Mouse (Mus musculus): ENCODE measurements around the gene Hoxb1. TPM values are rescaled to one million over a fixed set of nuclear protein-coding genes. Genes with fewer than 3 reads are reported as not detected.

The Hoxb1 gene
- polyA plus RNA-seq, 1 experiment from 2014 or later, result 0.78 TPM

DNA sequence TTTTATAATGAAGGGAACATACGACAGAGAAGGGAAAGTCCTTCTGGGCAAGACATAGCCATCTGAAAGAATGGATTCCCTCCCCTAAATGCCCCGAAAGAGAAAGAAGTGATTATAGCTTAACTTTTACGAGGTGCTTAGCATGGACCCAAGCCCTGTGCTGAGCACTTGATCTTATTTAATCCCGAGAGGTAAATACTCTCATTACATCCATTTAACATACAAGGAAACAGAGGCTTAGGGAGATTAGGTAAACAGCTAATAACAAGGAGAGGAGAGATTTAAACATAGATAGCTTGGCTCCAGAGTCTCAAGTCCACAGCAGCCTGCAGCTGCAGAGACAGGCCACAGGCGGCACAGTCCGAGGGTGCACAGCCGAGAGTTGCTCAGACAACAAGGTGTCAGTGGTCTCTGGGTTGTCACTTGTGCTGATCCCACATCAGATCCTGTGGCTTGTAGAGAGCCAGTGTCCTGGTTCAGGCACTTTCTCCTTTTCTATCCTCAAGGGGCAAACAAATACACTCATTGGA lies 32.3 kb downstream of the Hoxb1 start:
- peaks cover 20% of the 10 kb centered on the region for H3K4me1 ChIP-seq
- H3K27ac ChIP-seq, result no peak overlapping the region
- H3K4me3 ChIP-seq, result no peak overlapping the region
- H3K9me3 ChIP-seq (replicated peaks), result no peaks in the 10 kb centered on the region
- 16% methylated on average over 7 of the region's 7 CpGs for WGBS
- no peaks in the 10 kb centered on the region for H3K36me3 ChIP-seq
- peaks cover 91% of the 10 kb centered on the region for H3K27me3 ChIP-seq (ENCODE audit: low read depth, poor library complexity, severe bottlenecking)
- DNase-seq (ENCODE audit: low spot score), result no peak

GRCm38 (mm10) chr11:96399923-96400322 lies 34.4 kb downstream of the Hoxb1 start:
- Histone ChIP-seq H3K36me3 (no peaks in the 10 kb centered on the region), H3K4me3 (no peak overlapping the region), H3K4me1 (peaks cover 34% of the 10 kb centered on the region), H3K9me3 (replicated peaks) (no peaks in the 10 kb centered on the region), H3K27ac (no peak overlapping the region), H3K27me3 (ENCODE audit: low read depth, poor library complexity, severe bottlenecking) (peaks cover 97% of the 10 kb centered on the region)
- DNase-seq (ENCODE audit: low spot score), result no peak
- WGBS, result 7% methylated on average over 8 of the region's 8 CpGs

DNA sequence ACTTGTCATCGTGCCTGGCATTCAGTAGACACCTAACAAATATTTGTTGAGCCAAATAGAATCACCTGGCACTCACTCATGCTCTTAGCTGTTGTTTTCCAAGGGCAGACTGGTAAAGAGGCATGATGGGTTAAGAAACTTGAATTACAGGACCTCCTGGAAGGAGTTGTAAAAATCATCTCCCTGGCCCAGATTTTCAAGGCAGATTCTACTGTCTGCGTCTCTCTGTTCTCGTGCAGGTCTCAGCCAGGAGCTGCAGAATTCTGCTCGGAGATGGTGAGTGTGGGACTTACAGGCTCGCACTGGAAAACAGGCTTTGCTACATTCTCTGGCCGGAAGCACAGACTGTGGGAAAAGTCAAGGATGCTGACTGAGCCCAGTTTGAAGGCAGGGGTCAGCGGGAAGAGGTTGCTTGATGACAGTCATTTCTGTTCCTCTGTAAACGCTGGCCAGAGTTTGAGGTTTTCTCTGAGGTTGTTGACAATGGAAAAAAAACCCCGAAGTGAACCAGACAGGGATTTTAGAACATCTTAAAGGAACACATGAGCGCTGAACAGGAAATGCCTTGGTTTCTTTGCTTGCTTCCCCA lies 38.6 kb downstream of the Hoxb1 start:
- H3K27ac ChIP-seq, result no peak overlapping the region
- 35% methylated on average over 10 of the region's 10 CpGs for WGBS
- no peak for DNase-seq (ENCODE audit: low spot score)
- peaks cover 98% of the 10 kb centered on the region for H3K27me3 ChIP-seq (ENCODE audit: low read depth, poor library complexity, severe bottlenecking)
- H3K4me3 ChIP-seq, result no peak overlapping the region
- peaks cover 45% of the 10 kb centered on the region for H3K4me1 ChIP-seq
- no peaks in the 10 kb centered on the region for H3K9me3 ChIP-seq (replicated peaks)
- H3K36me3 ChIP-seq, result no peaks in the 10 kb centered on the region

- no peak overlapping the region for H3K27ac ChIP-seq
- H3K36me3 ChIP-seq, result no peaks in the 10 kb centered on the region
- no peak for DNase-seq (ENCODE audit: low spot score)
- no peak overlapping the region for H3K4me3 ChIP-seq
- no peaks in the 10 kb centered on the region for H3K9me3 ChIP-seq (replicated peaks)
- peaks cover 43% of the 10 kb centered on the region for H3K4me1 ChIP-seq
- WGBS, result 58% methylated on average over 7 of the region's 7 CpGs
- peaks cover 98% of the 10 kb centered on the region for H3K27me3 ChIP-seq (ENCODE audit: low read depth, poor library complexity, severe bottlenecking)
Measured at GRCm38 (mm10) chr11:96404831-96405230, 39.3 kb downstream of the Hoxb1 start.

- no peaks in the 10 kb centered on the region for H3K36me3 ChIP-seq
- no peak for DNase-seq (ENCODE audit: low spot score)
- peaks cover 41% of the 10 kb centered on the region for H3K4me1 ChIP-seq
- H3K9me3 ChIP-seq (replicated peaks), result no peaks in the 10 kb centered on the region
- H3K27ac ChIP-seq, result no peak overlapping the region
- no peak overlapping the region for H3K4me3 ChIP-seq
- H3K27me3 ChIP-seq (ENCODE audit: low read depth, poor library complexity, severe bottlenecking), result peaks cover 98% of the 10 kb centered on the region
- 61% methylated on average over 4 of the region's 4 CpGs for WGBS
Measured at GRCm38 (mm10) chr11:96405541-96405940, 40.0 kb downstream of the Hoxb1 start.

- Histone ChIP-seq H3K27me3 (ENCODE audit: low read depth, poor library complexity, severe bottlenecking) (peaks cover 94% of the 10 kb centered on the region), H3K27ac (peak overlapping the region; percentile 26; the same call in 1 of the 2 replicates), H3K4me3 (peak overlapping the region; percentile 33), H3K36me3 (no peaks in the 10 kb centered on the region), H3K4me1 (peaks cover 41% of the 10 kb centered on the region), H3K9me3 (replicated peaks) (no peaks in the 10 kb centered on the region; the same call in 1 of the 2 replicates)
- WGBS, result 3% methylated on average over 36 of the region's 36 CpGs
- DNase-seq (ENCODE audit: low spot score), result peak; percentile 86
Measured at GRCm38 (mm10) chr11:96407191-96408072, 41.9 kb downstream of the Hoxb1 start.

GRCm38 (mm10) chr11:96408234-96409010 lies 42.9 kb downstream of the Hoxb1 start:
- peaks cover 48% of the 10 kb centered on the region for H3K4me1 ChIP-seq
- WGBS, result 30% methylated on average over 14 of the region's 14 CpGs
- H3K27me3 ChIP-seq (ENCODE audit: low read depth, poor library complexity, severe bottlenecking), result peaks cover 93% of the 10 kb centered on the region
- peak overlapping the region; percentile 33 for H3K4me3 ChIP-seq
- no peaks in the 10 kb centered on the region for H3K36me3 ChIP-seq
- no peak overlapping the region for H3K27ac ChIP-seq
- no peak for DNase-seq (ENCODE audit: low spot score)
- no peaks in the 10 kb centered on the region; the same call in 1 of the 2 replicates for H3K9me3 ChIP-seq (replicated peaks)

DNA sequence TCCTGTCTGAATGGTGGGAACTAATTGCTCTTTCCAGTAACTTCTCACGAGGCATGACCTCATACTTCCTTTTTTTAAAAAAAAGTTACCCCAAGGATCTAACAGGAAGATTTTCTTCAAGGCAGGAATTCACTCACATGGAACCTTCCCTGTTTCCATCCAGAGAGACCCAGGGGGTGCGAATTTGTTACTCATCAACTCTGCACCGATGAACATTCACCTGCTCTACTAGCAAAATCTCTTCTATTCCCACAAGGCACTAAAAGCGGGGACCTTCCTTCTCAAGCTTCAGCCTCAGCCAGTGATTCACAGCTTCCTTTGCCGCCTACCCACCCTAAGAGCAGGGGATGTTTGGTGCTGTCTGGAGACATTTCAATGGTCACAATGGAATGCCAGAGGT lies 45.5 kb downstream of the Hoxb1 start:
- Histone ChIP-seq H3K27ac (no peak overlapping the region), H3K36me3 (no peaks in the 10 kb centered on the region), H3K27me3 (ENCODE audit: low read depth, poor library complexity, severe bottlenecking) (peaks cover 93% of the 10 kb centered on the region), H3K4me3 (no peak overlapping the region), H3K9me3 (replicated peaks) (no peaks in the 10 kb centered on the region; the same call in 1 of the 2 replicates), H3K4me1 (peaks cover 40% of the 10 kb centered on the region)
- 87% methylated on average over 5 of the region's 5 CpGs for WGBS
- no peak for DNase-seq (ENCODE audit: low spot score)

- Histone ChIP-seq H3K36me3 (no peaks in the 10 kb centered on the region), H3K9me3 (replicated peaks) (no peaks in the 10 kb centered on the region; the same call in 1 of the 2 replicates), H3K27ac (no peak overlapping the region), H3K4me3 (no peak overlapping the region), H3K4me1 (peaks cover 38% of the 10 kb centered on the region), H3K27me3 (ENCODE audit: low read depth, poor library complexity, severe bottlenecking) (peaks cover 93% of the 10 kb centered on the region)
- WGBS, result 77% methylated on average over 4 of the region's 4 CpGs
- DNase-seq (ENCODE audit: low spot score), result no peak
Measured at GRCm38 (mm10) chr11:96411934-96412333, 46.4 kb downstream of the Hoxb1 start.

- Histone ChIP-seq H3K36me3 (no peaks in the 10 kb centered on the region), H3K9me3 (replicated peaks) (no peaks in the 10 kb centered on the region; the same call in 1 of the 2 replicates), H3K4me1 (peaks cover 27% of the 10 kb centered on the region), H3K4me3 (no peak overlapping the region), H3K27me3 (ENCODE audit: low read depth, poor library complexity, severe bottlenecking) (peaks cover 93% of the 10 kb centered on the region), H3K27ac (peak overlapping the region; percentile 4; the same call in 1 of the 2 replicates)
- no peak for DNase-seq (ENCODE audit: low spot score)
- 72% methylated on average over 9 of the region's 9 CpGs for WGBS
Measured at GRCm38 (mm10) chr11:96412941-96413491, 47.5 kb downstream of the Hoxb1 start.

GRCm38 (mm10) chr11:96413527-96413926 lies 48.0 kb downstream of the Hoxb1 start:
- Histone ChIP-seq H3K27ac (peak overlapping the region; percentile 4; the same call in 1 of the 2 replicates), H3K27me3 (ENCODE audit: low read depth, poor library complexity, severe bottlenecking) (peaks cover 93% of the 10 kb centered on the region), H3K9me3 (replicated peaks) (no peaks in the 10 kb centered on the region; the same call in 1 of the 2 replicates), H3K36me3 (no peaks in the 10 kb centered on the region), H3K4me3 (no peak overlapping the region), H3K4me1 (peaks cover 22% of the 10 kb centered on the region)
- DNase-seq (ENCODE audit: low spot score), result peak; percentile 66
- WGBS, result 13% methylated on average over 8 of the region's 8 CpGs

DNA sequence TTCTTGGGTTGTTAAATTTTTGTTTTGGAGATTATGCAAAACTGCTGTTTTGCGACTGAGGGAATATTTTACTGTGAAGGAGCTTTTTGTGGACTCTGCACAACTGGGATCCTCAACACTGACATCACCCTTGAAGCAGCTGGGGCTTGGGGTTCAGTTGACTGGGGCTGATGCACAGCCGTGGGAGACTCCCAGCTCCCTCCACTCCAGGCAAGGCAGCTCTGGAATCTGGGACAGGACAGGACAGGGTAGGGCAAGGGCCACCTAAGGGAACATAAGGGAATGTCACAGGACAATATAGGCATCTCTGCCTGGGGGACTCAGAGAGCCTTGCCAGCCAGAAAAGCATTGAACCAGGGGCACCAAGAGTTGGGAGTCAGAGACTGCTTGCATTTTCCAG lies 48.5 kb downstream of the Hoxb1 start:
- 0 out of 2 replicates have a peak overlapping the region, but pooled peaks have one; percentile 31 for H3K27ac ChIP-seq
- H3K4me1 ChIP-seq, result peaks cover 17% of the 10 kb centered on the region
- WGBS, result 62% methylated on average over 2 of the region's 2 CpGs
- no peak for DNase-seq (ENCODE audit: low spot score)
- H3K36me3 ChIP-seq, result no peaks in the 10 kb centered on the region
- H3K4me3 ChIP-seq, result no peak overlapping the region
- peaks cover 93% of the 10 kb centered on the region for H3K27me3 ChIP-seq (ENCODE audit: low read depth, poor library complexity, severe bottlenecking)
- H3K9me3 ChIP-seq (replicated peaks), result no peaks in the 10 kb centered on the region; the same call in 1 of the 2 replicates

All from limb, embryonic 10.5 days (tissue).